Mouse (Mus musculus): Measurements from ENCODE around the gene Gpr180.

Gene Gpr180

DNA sequence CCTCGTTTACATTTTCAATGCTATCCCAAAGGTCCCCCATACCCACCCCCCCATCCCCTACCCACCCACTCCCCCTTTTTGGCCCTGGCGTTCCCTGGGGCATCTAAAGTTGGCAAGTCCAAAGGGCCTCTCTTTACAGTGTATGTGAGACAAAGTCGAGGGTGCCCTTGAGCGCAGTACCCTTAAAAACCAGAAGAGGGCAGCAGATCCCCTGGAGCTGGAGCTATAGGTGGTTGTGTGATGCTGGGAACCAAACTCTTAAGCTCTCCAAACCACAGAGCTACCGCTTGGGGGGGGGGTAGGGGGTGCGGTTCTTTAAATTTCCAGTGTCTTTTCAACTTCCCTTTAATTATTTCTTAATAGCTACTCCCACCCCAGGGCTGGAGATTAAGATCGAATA lies 66.1 kb downstream of the Gpr180 start:
- peak; percentile 35 for DNase-seq (ENCODE audit: low read depth, low spot score)

DNA sequence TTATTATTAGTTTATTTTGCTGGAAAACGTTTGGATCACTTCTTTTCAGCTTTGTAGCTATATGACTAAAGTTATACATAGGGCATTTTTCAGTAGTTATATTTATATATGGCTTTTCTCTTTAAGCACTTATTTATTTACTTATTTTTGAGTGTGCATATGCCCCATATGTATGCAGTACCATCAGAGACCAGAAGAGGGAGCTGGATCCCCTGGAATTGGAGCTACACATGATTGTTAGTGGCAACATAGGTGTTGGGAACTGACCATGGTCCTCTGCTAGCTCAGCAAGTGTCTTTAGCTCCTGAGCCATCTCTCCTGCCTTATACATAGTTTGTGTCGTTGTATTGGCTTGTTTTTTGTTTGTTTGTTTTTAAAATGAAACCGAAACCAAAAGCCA lies 70.4 kb downstream of the Gpr180 start:
- no peak for DNase-seq (ENCODE audit: low read depth, low spot score)

DNA sequence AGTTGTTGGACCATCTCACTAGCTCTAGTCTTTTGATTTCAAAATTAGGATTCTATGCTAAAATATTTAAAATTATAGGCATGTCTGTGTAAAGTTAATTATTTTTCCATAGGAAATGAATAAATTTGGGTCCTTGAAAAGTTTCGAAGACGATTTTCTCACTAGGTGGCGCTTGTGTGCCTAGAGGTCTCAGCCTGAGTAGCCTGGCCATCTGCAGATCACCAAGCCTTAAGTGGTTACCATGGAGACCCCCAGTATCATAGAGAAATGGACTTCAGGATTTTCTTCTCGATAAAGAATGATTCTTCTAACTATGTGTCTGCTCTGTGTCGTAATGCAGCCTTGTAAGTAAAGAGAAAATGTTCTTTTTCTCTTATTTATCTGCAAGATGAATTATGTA lies 72.7 kb downstream of the Gpr180 start:
- DNase-seq (ENCODE audit: low read depth, low spot score) = no peak

DNA sequence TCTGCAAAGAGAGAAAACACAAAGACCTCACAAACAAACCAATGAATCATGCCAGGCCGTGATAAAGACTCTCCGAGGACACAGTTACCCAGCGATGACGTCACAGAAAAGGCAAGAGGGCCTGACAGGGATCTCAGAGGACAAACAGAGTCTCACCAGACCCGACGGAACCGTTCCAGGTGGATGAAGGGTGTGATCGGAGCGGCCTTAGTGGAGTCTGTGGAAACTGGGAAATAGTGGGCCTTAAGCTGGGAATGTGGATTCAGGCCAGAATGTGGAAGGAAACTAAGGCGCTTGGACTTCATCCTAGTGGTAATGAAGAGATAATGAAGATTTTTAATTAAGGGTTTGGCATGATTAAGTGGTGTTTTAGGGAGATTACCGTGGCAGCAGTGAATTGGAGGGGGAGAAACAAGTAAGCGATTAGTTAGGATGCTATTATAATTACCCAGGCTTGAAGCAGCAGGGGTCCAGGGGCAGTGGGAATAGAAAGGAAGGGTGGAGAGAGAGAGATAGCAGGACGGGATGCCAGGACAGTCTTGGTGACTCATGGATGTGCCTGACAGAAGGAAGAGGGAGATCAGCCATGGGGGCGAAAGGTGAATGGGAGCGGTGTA lies 75.3 kb downstream of the Gpr180 start:
- DNase-seq (ENCODE audit: low read depth, low spot score) = no peak

All from CD4-positive helper T cell, adult 2 months (primary cell).